Mouse (Mus musculus) gastrocnemius, adult 18-20 months (tissue): ENCODE measurements at regions not wholly inside any gene's neighbourhood (a gene's known extent, or its start where the extent isn't known, plus 50 kb on each side); places are given as distances from the start of the nearest gene placed in this dataset.
A peak's percentile ranks its signal among the peaks of the same experiment; 100 is the strongest.

ENCODE experiments used
- DNase-seq: peaks from one replicate; pipeline ENCODE4 v3.0.0; 2021; ENCODE audit warnings: low spot score

DNA sequence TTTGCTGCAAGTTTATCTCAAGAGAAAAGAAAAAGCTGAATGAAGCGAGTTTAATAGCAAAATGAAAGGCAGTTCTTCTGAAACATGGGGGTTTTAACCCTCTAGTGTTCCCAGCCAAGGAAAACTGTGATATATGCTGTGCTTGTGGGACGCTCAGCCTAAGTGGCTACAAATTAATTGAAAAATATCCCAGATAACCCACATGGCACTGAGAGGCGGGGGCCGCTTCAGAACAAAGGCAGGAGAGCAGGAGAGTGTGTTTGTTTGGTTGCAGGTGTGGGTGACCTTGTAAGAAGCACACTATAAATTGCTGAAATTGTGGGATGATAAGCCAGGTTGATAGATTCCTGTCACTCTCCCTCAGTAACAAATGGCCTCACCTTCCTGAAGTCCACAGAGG, 154.7 kb upstream of the Mpped2 start:
- no peak for DNase-seq

GRCm38 (mm10) chr2:106540176-106540575, 152.9 kb upstream of the Mpped2 start:
- no peak for DNase-seq

GRCm38 (mm10) chr2:106547117-106547516, 146.0 kb upstream of the Mpped2 start:
- peak; percentile 34 for DNase-seq

DNA sequence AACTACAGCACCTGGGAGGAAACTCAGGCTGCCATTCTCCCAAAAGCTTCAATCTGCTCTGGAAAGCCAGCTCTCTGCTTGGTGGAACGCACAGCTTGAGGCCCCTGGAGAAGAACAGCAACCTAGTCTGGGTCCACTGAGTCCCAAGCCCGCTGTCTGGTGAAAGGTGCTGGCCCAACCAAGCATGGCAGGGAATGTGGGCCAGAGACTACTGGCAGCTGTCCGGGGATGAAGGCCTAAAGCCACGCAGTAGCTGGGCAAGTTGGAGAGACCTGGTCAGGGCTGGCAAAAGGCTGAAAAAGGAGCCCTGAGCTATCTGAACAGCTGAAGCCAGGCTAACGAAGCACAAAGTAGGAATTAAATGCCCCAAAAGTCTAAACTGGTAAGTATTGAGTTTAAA, 139.4 kb upstream of the Mpped2 start:
- DNase-seq, result no peak

- DNase-seq, result no peak
These were observed 131.4 kb upstream of the Mpped2 start for GRCm38 (mm10) chr2:106561571-106562090.

DNA sequence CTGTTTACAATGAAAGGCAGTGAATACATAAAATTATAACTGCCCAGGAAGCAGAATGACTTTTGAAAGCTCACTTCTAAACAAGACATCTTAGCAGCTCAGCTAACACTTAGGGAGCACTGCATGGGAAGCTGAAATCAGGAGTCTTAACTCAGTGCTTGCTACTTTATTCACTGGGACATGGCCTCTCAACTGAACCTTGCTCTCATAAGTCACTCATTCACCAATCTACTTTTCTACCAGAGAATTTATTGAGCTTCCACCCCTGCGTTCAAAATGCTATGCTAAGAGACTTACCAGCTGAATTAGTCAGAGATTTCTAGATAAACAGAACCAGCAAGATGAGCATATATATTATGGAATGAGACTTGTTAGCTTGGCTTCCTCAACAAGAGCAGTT, 122.8 kb upstream of the Mpped2 start:
- DNase-seq, result no peak

DNA sequence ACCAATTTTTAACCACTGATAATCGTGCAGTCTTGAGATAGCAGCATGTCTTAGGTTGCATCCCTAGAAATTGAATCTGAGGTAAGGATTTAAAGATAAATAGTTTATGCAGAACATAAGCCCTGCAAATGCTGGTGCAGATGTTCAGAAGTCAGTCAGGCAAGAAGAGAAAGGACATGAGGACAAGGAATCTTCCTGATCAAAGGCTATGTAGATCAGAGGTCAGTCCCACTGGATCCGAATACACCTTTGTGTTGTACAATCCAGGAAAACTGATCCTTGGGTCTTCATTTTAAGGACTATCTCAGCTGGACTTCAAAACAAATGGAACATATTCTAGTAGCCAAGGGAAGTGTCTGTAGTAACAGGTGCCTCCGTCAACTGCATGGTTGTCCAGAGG, 121.7 kb upstream of the Mpped2 start:
- no peak for DNase-seq

GRCm38 (mm10) chr2:106571913-106572312, 121.2 kb upstream of the Mpped2 start:
- DNase-seq, result no peak

DNA sequence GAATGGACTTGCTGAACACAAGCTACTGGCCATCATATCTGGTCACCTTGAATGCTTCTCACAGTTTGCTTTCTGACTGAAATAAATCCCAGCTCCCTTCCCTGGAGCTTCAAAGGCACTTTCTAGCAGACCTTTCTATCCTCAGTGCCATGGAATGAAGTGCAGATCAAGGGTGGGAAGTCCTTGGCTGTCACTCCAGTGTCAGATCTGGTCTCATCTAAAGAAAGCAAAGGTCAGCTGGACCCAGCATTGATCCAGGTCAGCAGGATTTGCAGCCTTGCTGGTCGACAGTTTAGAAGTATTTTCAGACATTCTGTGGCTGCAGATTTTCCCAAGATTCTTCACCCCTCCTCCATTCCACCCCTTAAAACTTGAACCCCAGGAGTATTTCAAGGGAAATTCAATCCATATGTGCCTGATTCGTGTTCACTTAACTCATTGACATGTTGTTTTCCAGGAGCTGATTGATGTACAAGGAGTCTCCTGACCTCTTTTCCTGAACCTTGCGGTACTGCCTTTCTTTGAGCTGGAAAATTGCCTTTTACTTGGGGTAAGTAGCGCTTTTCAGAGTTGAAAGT, 116.2 kb upstream of the Mpped2 start:
- no peak for DNase-seq

DNA sequence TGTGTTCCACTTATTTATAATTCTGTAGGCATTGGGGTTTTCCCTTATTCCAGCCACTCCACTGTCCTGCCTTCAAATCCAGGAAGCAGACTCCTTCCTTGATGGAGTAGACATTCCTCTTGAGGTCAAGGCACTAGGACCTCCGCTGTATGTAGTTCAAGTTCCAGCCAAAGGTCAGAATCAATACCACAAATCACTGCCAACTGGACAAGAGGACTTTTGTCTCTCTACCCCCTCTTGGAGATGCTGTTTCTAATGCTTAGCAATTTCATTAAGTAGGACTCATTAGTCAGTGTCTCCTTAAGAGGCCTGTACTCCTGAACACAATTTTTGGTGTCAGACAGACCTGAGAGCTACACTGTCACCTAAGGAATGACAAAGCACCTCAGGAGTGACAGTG, 115.0 kb upstream of the Mpped2 start:
- no peak for DNase-seq

DNA sequence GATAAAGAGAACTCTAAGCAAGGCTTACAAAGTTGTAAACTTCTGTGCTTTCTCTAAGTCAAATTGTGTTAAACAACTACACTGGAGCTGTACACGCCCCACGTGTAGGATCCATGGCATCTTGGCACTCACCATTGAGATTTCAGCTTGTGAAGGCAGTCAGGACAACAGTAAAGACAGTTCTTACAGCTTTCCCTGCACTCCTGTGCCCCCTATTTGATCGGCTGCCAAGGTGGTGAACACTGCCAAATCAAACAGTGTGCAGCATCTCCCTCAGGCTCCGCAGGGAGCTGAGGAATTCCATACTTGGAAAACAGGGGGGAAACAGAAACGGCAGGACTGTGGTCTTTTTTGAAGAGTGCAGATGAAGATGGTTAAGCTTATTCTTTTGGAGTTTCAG, 112.4 kb upstream of the Mpped2 start:
- DNase-seq, result no peak

- no peak for DNase-seq
These were observed 71.8 kb upstream of the Mpped2 start for GRCm38 (mm10) chr2:106621251-106621650.

DNA sequence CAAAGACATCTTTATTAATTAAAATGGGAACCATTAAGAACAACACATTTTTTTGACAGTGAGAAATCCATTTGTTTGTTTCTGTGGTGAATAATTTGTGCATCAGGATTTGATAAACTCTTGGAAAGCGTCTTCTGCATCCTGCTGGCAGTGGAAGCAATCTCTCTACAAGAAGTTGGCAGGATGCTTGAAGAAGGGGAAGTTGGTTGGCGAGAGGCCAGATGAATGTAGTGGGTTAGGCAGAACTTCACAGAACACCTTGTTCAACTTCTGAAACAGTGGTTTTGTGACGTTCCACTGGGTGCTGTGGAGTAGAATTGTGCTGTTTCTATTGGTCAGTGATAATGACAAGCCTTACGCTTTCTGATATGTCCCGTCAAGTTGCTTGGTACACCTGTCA, 70.7 kb upstream of the Mpped2 start:
- DNase-seq, result no peak

GRCm38 (mm10) chr2:106623680-106624079, 69.4 kb upstream of the Mpped2 start:
- no peak for DNase-seq

- DNase-seq, result no peak
These were observed 61.1 kb upstream of the Mpped2 start for GRCm38 (mm10) chr2:106631986-106632385.
